ENCODE assay signal across 10 mouse cellular contexts in the genomic region with DNA sequence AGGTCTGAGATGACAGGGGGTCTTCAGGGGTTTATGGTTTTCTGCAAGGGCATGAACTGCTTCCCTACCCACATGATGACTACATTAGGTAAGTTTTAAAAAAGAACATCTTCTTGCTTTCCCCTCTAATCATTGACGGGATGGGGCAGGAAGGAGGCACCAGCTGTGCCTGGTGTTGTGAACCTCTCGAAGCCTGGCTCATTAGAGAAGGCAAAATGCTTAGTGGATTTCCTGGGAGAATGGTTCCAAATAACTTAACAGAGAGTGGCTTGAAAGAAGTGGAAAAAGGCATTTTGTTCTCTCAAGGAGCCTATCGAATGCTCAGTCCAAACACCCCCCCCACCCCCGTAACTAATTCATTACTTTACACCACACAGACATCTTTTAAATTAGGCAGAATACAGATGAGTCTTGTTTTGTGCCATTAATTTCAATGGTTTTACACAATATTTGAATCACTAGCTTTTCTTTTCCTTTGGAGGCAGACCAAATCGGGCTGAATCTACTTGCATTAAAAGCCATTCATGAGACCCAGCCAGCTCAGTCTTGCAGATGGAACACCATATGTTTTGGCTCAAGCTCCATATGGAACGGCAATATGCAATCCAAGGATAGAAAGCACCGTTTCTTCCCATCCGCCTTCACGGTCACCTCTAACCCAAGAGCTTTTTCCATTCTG.
DNase-seq lines count a peak whose midpoint lies in the region; ATAC-seq and TF ChIP-seq lines count a peak whose summit lies in the region.
"Had no signal": no experiment of that assay in that cellular context is flagged by ENCODE, and none has a peak within 500 bp of the region (broad histone marks: within the 10 kb centered on the region; RNA-seq: fewer than 3 reads in every experiment).

No protein-coding gene starts in this region.

- no peaks in the 10 kb centered on the region for H3K27me3 ChIP-seq in stomach, embryonic 14.5 days (ENCODE audit: control insufficient read depth, insufficient read depth, low read length)
- no peaks in the 10 kb centered on the region for H3K27me3 ChIP-seq in stomach, postnatal 0 days (ENCODE audit: control insufficient read depth, insufficient read depth, low read length)
- no peaks in the 10 kb centered on the region for H3K27me3 ChIP-seq in hindbrain, embryonic 11.5 days (ENCODE audit: control insufficient read depth, insufficient read depth, low read length)
- no peaks in the 10 kb centered on the region for H3K27me3 ChIP-seq in kidney, embryonic 16.5 days (ENCODE audit: insufficient read depth, low read length)

- no peak for TF ChIP-seq CTCF in stomach, postnatal 0 days (IDR thresholded peaks at IDR 0.05; ENCODE audit: low read depth)

- H3K9ac ChIP-seq in stomach, embryonic 14.5 days (replicated peaks; ENCODE audit: low read depth, low read length) = no peak overlapping the region
- no peak overlapping the region for H3K9ac ChIP-seq in stomach, postnatal 0 days (ENCODE audit: low read length)
- no peak overlapping the region for H3K9ac ChIP-seq in hindbrain, embryonic 11.5 days (ENCODE audit: low read depth, low read length)
- no peak overlapping the region for H3K9ac ChIP-seq in kidney, embryonic 16.5 days (replicated peaks; ENCODE audit: low read length)

- H3K4me1 ChIP-seq in stomach, embryonic 14.5 days (ENCODE audit: control insufficient read depth, insufficient read depth, low read length) = peaks cover 9% of the 10 kb centered on the region; the same call in 1 of the 2 replicates
- H3K4me1 ChIP-seq in stomach, postnatal 0 days (replicated peaks; ENCODE audit: control insufficient read depth, insufficient read depth) = no peaks in the 10 kb centered on the region
- peaks cover 7% of the 10 kb centered on the region; the same call in 1 of the 2 replicates for H3K4me1 ChIP-seq in hindbrain, embryonic 11.5 days (replicated peaks; ENCODE audit: control insufficient read depth, insufficient read depth, low read length)
- H3K4me1 ChIP-seq in kidney, embryonic 16.5 days (ENCODE audit: insufficient read depth, low read length) = no peaks in the 10 kb centered on the region

- ATAC-seq in stomach, embryonic 14.5 days (ENCODE audit: insufficient number of reproducible peaks, insufficient read depth, low FRiP score, low read depth) = peak; percentile 81; the same call in 1 of the 2 replicates
- no peak; the same call in 1 of the 2 replicates for ATAC-seq in stomach, postnatal 0 days (ENCODE audit: low FRiP score, low TSS enrichment)
- ATAC-seq in hindbrain, embryonic 11.5 days (ENCODE audit: low FRiP score) = peak; percentile 67
- no peak for ATAC-seq in kidney, embryonic 16.5 days (ENCODE audit: low FRiP score, low TSS enrichment)

- no peak for TF ChIP-seq EP300 in stomach, postnatal 0 days (optimal IDR thresholded peaks at IDR 0.05)

- WGBS in stomach, embryonic 14.5 days = 37% methylated on average over 9 of the region's 9 CpGs
- WGBS in stomach, postnatal 0 days = 49% methylated on average over 9 of the region's 9 CpGs
- 51% methylated on average over 9 of the region's 9 CpGs for WGBS in hindbrain, embryonic 11.5 days
- WGBS in kidney, embryonic 16.5 days = 67% methylated on average over 9 of the region's 9 CpGs

- no peak overlapping the region for H3K4me3 ChIP-seq in stomach, embryonic 14.5 days (ENCODE audit: low read depth, low read length)
- H3K4me3 ChIP-seq in stomach, postnatal 0 days (ENCODE audit: low read depth, low read length) = no peak overlapping the region
- H3K4me3 ChIP-seq in hindbrain, embryonic 11.5 days (ENCODE audit: low read depth, low read length) = no peak overlapping the region
- H3K4me3 ChIP-seq in kidney, embryonic 16.5 days (ENCODE audit: low read length) = no peak overlapping the region
- H3K4me3 ChIP-seq: myocyte had no signal

- H3K27ac ChIP-seq in stomach, embryonic 14.5 days (ENCODE audit: low read length) = peak overlapping the region; percentile 87; the same call in 1 of the 2 replicates
- H3K27ac ChIP-seq in stomach, postnatal 0 days (replicated peaks) = no peak overlapping the region
- H3K27ac ChIP-seq in hindbrain, embryonic 11.5 days (ENCODE audit: low read depth, low read length) = 0 out of 2 replicates have a peak overlapping the region, but pooled peaks have one; percentile 31
- no peak overlapping the region for H3K27ac ChIP-seq in kidney, embryonic 16.5 days (ENCODE audit: low read length)

- no peaks in the 10 kb centered on the region for H3K36me3 ChIP-seq in stomach, embryonic 14.5 days (ENCODE audit: control insufficient read depth, insufficient read depth, low read length)
- no peaks in the 10 kb centered on the region for H3K36me3 ChIP-seq in stomach, postnatal 0 days (ENCODE audit: control insufficient read depth, insufficient read depth, low read length)
- no peaks in the 10 kb centered on the region for H3K36me3 ChIP-seq in hindbrain, embryonic 11.5 days (ENCODE audit: control insufficient read depth, insufficient read depth, low read length)
- H3K36me3 ChIP-seq in kidney, embryonic 16.5 days (ENCODE audit: insufficient read depth, low read length) = no peaks in the 10 kb centered on the region
- H3K36me3 ChIP-seq: G1E had no signal

- H3K4me2 ChIP-seq in stomach, embryonic 14.5 days (replicated peaks; ENCODE audit: low read depth, low read length) = no peak overlapping the region
- no peak overlapping the region for H3K4me2 ChIP-seq in stomach, postnatal 0 days (replicated peaks; ENCODE audit: low read depth)
- no peak overlapping the region for H3K4me2 ChIP-seq in hindbrain, embryonic 11.5 days (replicated peaks; ENCODE audit: low read depth, low read length)
- H3K4me2 ChIP-seq in kidney, embryonic 16.5 days (replicated peaks; ENCODE audit: low read depth, low read length) = no peak overlapping the region

- DNase-seq in stomach, postnatal 0 days (ENCODE audit: low spot score) = no peak
- no peak for DNase-seq in hindbrain, embryonic 11.5 days (ENCODE audit: low spot score)
- DNase-seq in left cerebral cortex, postnatal 25 days (ENCODE audit: low spot score in 2 of 2) = peak; percentile 87 to 98
- no peak for DNase-seq in thymus, postnatal 14 days
- no peak for DNase-seq in kidney, adult 11 months
- no peak for DNase-seq in MN1 (ENCODE audit: low spot score)

- intact Hi-C loops in left cerebral cortex, postnatal 25 days (cut with DNase I) = no loop called here

- H3K9me3 ChIP-seq in stomach, embryonic 14.5 days (ENCODE audit: control insufficient read depth, low read depth, low read length) = no peaks in the 10 kb centered on the region
- no peaks in the 10 kb centered on the region for H3K9me3 ChIP-seq in stomach, postnatal 0 days (ENCODE audit: control insufficient read depth, low read length)
- H3K9me3 ChIP-seq in hindbrain, embryonic 11.5 days (ENCODE audit: control insufficient read depth, low read length) = no peaks in the 10 kb centered on the region
- H3K9me3 ChIP-seq in kidney, embryonic 16.5 days (ENCODE audit: low read length) = no peaks in the 10 kb centered on the region

Comparison
In these comparisons a context has a peak if more than half of its experiments do, and no peak if none do; other contexts are left out.
1. ATAC-seq: peak in stomach, embryonic 14.5 days (single experiment) and hindbrain, embryonic 11.5 days (single experiment); none in stomach, postnatal 0 days (single experiment) and kidney, embryonic 16.5 days (single experiment).
2. H3K27ac ChIP-seq: peak in stomach, embryonic 14.5 days (single experiment) and hindbrain, embryonic 11.5 days (single experiment); none in stomach, postnatal 0 days (single experiment) and kidney, embryonic 16.5 days (single experiment).
3. DNase-seq: peak in left cerebral cortex, postnatal 25 days (2 of 2); none in stomach, postnatal 0 days (single experiment), hindbrain, embryonic 11.5 days (single experiment), thymus, postnatal 14 days (single experiment), kidney, adult 11 months (single experiment) and MN1 (single experiment).